Mouse (Mus musculus) forebrain, embryonic 10.5 days (tissue): ENCODE measurements around the gene Pgap2. TPM values are rescaled to one million over a fixed set of nuclear protein-coding genes. Genes with fewer than 3 reads are reported as not detected.

ENCODE experiments used
- polyA plus RNA-seq: library from polyadenylated mRNA; unstranded; fragments of >200 nt; fragmentation: Nextera tagmentation; extraction: Ambion mirVana; gene quantifications from 2 replicates; pipeline ENCODE4 v1.2.1, GENCODE M21; 2016

Pgap2 gene
- polyA plus RNA-seq, 1 experiment from 2014 or later = 55.0 TPM

Other genes starting within 250 kb of the Pgap2 start
- gene Il18bp, start 191.5 kb upstream of the Pgap2 start, polyA plus RNA-seq = 3.9 TPM in 2 replicates
- 31.1 and 34.2 TPM in 2 replicates for gene Rnf121, start 144.7 kb upstream of the Pgap2 start, polyA plus RNA-seq
- gene Xndc1, start 144.7 kb upstream of the Pgap2 start, polyA plus RNA-seq = 48.6 and 50.7 TPM in 2 replicates
- gene Xntrpc, start 144.5 kb upstream of the Pgap2 start, polyA plus RNA-seq = 1.9 TPM in 2 replicates
- not detected in 2 replicates for gene Trpc2, start 127.1 kb upstream of the Pgap2 start, polyA plus RNA-seq
- 0.57 and 1.3 TPM in 2 replicates for gene Art1, start 108.5 kb upstream of the Pgap2 start, polyA plus RNA-seq
- gene Art5, start 100.7 kb upstream of the Pgap2 start, polyA plus RNA-seq = 2.9 and 3.2 TPM in 2 replicates
- not detected in 2 replicates for gene Chrna10, start 93.4 kb upstream of the Pgap2 start, polyA plus RNA-seq
- gene Nup98, start within 50 bp of the Pgap2 start, polyA plus RNA-seq = 45.9 and 48.7 TPM in 2 replicates
- gene Rhog, start 45.8 kb downstream of the Pgap2 start, polyA plus RNA-seq = 37.9 and 39.2 TPM in 2 replicates
- gene Stim1, start 57.6 kb downstream of the Pgap2 start, polyA plus RNA-seq = 11.6 and 11.7 TPM in 2 replicates
- gene Rrm1, start 231.5 kb downstream of the Pgap2 start, polyA plus RNA-seq = 296 and 311 TPM in 2 replicates